Mouse (Mus musculus) adrenal gland, adult (tissue): ENCODE measurements around the gene Ankfy1.
"Not testable (repeated sequence)": the region's sequence is repeated elsewhere in the genome, so short reads cannot be mapped to it uniquely, and the experiment has no call there.

ENCODE experiments used
- DNase-seq, 2 experiments: peaks; one replicate each; pipeline ENCODE4 v3.0.0; 2022 to 2023; ENCODE audit warnings: low spot score in 1 of 2; ENCODE audit not compliant: inconsistent age in 2 of 2

Gene Ankfy1

DNA sequence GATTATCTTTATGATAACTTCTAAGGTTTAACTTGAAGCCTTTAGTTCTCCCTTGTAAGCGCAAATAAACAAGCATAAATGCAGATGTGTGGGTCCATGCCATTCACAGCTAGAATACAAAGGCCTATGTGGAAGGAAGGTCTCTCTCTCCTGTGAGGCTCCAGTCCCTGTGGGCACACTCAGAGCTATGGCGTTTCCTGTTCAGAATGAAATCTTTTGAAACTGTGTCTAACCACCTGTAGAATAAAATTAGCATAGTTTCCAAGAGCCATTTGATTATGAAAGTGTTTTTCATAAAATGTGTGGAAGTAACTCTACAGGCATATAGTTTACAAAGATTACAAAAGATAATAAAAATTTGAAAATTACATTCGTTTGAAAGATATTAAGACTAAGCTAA is 28.4 kb downstream of the Ankfy1 start:
- no peak for DNase-seq

GRCm38 (mm10) chr11:72723165-72723564 is 33.4 kb downstream of the Ankfy1 start:
- DNase-seq: no peak

DNA sequence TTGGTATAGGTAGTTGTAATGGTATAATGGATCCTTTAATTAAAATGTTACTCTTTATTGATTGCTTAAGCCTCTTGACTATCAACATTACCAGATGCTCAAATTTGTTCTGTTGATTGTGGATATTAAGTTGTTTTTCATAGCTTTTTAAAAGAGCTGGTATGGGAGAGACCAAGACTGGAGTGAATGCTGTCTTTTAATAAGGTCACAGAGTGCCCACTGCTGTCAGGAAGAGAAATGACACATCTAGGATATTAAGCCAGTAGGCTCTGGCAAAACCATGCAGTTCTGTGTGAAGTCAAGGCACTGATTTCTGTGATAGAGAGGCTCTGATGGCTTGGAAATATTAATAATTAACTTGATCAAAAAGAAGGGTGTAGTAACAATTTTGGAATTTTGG is 34.1 kb downstream of the Ankfy1 start:
- peak in 1 of 2 experiments; percentile 59 for DNase-seq

DNA sequence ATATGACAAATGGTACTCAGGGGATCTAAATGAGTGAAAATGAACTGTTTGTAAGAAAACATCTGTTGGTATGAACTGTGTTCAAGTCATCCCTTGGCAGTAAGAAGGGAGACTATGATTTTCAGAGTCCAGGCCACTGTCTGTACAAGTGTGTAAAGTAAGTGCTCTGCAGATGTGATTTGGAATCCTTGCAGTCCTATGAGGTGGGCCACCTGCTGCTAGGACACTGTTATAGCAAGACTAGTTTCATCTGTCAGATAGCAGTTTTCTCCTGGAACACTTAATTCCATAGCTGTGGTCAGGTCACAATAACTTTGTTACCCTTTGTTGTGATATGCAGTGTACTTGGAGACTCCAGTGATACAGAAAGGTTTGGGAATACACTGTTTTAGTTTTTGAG is 36.2 kb downstream of the Ankfy1 start:
- peak in 1 of 2 experiments; percentile 60 for DNase-seq

GRCm38 (mm10) chr11:72733736-72734135 is 43.9 kb downstream of the Ankfy1 start:
- DNase-seq: no peak

GRCm38 (mm10) chr11:72734840-72735518 is 45.2 kb downstream of the Ankfy1 start:
- no peak for DNase-seq

GRCm38 (mm10) chr11:72735519-72735860 is 45.7 kb downstream of the Ankfy1 start:
- no peak for DNase-seq

DNA sequence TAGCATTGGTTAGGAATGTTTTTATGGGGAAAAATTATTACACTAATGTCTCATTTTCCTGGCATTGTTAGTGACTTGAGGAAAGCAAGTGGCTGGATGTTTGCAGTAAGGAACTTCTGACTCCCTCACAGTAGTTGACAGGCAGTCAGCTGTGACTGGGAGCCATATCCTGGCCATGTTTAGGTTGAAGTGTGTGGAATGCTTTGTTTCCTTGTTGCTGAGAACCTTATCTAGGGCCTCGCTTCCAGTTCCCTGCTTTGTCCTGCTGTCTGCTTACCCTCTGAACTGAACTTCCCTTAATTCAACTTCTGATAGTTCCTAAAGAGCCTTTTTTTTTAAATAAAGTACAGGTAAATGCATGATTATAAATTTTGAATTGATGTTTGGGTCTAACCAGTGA is 46.5 kb downstream of the Ankfy1 start:
- DNase-seq: no peak

DNA sequence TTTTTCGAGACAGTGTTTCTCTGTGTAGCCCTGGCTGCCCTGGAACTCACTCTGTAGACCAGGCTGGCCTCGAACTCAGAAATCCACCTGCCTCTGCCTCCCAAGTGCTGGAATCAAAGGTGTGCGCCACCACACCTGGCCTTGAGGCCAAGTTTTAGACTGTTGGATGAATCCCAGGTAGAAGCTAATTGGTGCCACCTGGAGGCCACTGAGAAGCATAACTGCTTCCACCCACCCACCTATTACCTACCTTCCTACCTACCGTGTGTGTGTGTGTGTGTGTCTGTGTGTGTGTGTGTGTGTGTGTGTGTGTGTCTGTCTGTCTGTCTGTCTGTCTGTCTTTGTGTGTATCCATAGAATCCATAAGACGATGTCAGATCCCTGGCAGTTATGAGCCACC is 47.7 kb downstream of the Ankfy1 start:
- not testable (repeated sequence) for DNase-seq

GRCm38 (mm10) chr11:72739048-72739447 is 49.2 kb downstream of the Ankfy1 start:
- DNase-seq: no peak

DNA sequence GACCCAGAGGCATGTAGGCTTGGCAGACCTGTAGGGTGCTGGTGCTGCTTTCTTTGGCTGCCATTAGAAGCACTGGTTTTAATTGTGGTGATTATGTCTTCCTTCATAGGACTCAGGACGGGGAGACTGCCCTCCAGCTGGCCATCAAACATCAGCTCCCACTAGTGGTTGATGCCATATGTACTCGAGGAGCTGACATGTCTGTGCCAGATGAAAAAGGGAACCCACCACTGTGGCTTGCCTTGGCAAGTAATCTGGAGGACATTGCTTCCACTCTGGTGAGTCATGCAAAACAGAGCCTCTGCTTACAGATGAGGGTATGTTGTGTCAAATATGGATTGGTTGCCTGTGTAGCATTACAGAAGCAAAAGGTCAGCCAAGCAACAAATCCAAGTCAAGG is 62.1 kb downstream of the Ankfy1 start:
- peak; percentile 76 to 86 for DNase-seq

- DNase-seq: no peak
These were observed 68.5 kb downstream of the Ankfy1 start for GRCm38 (mm10) chr11:72758316-72758715.

DNA sequence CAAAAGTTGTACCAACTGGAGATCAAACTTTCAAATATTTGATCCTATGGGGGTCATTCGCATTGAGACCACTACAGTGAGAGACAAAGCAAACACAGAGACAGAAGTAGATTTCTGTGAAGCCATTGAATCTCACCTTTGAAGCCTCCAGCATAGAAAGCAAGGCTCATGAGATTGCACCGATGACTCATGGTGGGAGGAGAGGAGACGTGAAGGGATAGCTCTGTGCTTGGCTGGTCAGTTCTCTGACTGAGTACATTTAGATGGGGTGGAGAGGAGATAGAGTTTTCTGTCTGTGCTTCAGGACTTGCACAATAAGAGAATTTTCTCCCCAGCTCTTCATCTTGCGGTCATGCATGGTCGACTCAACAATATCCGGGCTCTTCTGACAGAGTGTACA is 69.8 kb downstream of the Ankfy1 start:
- peak; percentile 49 to 68 for DNase-seq

DNA sequence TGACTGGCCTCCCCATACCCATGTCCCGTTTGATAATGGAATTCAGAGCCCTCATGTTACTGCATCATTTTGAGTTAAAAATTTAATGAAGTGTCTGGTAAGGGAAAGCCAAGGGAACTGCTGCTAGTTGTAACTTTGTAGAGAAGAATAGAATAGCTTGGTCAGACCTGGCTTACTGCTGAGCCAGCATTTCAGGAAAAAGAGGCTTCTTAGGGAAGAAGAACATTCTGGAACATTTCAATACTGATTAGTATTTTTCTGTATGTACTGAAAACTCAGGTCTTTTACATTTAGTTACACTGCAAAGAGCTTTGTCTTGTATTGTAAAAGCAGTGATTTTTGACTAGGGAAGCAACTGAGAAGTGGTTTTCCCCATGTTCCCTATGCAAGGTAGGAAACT is 71.0 kb downstream of the Ankfy1 start:
- DNase-seq: no peak

DNA sequence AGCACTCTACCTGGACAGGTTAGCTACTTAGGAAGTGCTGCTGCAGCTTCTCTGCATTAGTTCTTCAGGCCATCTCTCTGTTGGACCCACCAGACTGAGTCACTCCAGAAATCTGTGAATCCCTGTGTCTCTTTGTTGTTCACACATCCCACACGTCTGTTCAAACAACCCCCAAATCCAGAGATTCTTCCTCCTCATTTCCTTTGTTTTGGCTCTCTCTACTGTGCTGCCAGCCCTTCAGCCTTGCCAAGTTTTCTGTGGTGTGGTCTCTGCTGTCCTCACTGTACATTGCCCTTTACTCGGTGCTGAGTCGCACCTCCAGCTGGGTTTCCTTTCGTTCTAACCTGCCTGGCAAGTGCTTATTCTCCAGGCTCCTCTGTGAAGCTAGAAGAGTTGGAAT is 74.5 kb downstream of the Ankfy1 start:
- DNase-seq: no peak

GRCm38 (mm10) chr11:72767716-72768115 is 77.9 kb downstream of the Ankfy1 start:
- DNase-seq: peak; percentile 84 to 85

DNA sequence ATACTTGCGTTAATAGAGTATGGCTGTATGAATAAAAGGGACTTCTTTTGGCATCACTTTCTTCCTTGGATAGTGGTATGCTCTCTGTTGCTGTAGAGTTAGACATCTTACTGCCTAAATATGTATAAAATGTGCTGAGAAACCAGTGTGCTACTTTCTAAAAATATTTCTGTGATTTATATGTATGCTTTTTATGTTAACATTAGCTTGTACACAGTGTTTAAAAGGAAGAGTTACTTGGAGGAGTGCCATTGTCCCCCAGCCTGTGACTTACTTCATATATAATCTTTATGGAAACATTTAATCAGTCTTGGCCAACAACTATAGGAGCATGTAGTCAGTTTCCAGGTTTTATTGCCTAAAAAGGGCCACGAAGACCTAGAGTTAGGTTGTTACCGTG is 79.3 kb downstream of the Ankfy1 start:
- no peak for DNase-seq

DNA sequence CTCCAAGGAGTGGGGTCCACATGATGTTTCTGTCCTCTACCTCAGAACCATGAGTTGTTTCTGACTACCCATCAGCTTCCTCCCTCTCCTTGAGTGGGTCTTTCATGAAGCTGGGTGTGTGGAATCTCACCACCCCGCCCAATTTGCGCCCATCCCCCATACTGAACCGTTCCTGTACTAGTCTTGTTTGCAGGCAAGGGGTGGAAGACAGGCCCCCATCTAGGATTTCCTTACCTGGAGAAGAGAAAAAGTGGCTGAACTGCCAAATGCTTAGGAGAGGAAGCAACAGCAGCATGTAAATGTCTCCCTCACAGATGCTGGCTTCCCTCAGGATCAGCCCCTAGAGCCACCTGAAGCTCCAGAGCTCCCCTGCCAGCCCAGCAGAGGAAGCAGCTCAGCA is 80.5 kb downstream of the Ankfy1 start:
- no peak for DNase-seq

GRCm38 (mm10) chr11:72770816-72771215 is 81.0 kb downstream of the Ankfy1 start:
- DNase-seq: no peak

DNA sequence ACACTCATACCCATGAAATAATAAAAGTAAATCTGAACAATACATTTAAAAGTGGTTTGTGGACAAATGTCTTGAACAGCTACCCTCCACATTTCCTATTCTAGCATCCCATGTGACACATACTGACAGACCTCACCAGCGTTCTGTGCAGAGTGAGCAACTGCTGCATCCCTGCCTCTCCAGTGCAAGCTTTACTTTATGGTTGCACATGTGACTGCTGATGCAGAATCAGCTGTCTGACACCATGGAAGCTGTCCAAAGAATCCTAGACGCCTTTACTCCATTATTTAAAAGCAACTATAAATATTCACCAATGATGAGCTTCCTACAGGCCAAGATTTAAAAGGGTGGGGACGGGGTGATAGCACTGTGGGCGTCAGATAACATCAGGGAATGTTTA is 81.7 kb downstream of the Ankfy1 start:
- no peak for DNase-seq

DNA sequence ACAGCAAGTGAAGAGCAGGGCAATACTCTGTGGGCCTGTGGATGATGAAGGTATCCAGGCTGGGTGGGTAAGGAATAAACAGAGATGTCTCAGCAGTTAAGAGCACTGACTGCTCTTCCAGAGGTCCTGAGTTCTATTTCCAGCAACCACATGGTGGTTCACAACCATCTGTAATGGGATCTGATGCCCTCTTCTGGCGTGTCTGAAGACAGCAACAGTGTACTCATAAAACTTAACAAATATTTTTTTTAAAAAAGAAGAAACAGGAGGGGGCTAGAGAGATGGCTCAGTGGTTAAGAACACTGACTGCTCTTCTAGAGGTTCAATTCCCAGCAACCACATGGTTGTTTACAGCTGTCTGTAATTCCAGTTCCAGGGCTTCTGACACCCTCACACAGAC is 82.8 kb downstream of the Ankfy1 start:
- not testable (repeated sequence) for DNase-seq

DNA sequence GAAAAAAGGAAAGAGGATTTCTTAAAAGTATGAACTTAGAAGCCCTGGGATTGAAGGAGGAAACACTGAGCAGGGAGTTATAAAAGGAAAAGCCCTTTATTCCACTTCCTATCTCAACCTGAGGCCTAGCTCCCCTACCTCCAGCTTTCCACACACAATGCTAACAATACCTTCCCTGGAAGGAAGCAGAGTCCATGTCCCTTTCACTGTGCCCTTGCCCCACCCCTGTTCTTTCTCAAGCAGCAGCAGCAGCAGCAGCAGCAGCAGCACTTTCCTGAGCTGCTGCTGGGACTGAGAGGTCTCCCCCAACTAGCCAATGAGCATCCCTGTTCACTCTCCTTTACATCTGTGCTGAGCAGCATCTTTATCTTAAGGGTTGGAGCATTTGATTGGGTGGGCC is 89.2 kb downstream of the Ankfy1 start:
- DNase-seq: no peak

DNA sequence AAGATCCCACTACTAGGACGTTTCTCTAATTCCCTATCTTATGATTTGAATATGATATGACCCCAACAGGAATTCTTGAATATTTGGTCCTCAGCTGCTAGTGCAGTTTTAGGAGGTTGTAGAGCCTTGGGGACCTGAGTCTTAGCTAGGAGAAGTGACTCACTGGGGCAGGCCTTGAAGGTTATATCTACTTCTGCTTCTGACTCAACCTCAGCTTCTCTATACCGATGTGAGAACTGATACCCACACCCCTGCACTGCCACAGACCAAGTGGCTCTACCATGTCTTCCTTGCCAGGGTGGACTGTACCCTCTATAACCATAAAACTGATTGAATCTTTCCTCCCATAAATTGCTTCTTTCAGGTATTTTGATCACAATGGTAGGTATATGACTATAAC is 92.3 kb downstream of the Ankfy1 start:
- DNase-seq: peak; percentile 38 to 70

DNA sequence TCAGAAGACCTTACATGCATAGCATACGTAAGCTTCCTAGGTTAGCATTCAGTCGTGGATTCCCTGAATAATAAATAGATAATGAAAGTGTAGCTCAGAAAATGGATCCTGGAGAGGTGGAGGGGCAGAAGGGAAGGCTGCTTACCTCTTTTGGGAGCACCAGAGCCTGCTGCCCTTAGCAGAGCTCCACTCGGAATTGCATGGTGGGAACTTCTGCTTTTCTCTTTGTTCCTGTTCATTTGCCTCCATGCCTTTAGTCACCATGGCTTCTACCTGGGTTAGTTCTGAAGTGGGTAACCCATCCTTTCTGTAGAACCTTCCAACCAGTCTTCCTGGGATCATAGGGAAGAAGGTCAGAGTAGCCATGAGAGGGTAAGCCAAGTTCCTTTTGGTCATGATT is 92.7 kb downstream of the Ankfy1 start:
- no peak for DNase-seq
